Mouse (Mus musculus) adrenal gland, postnatal 36 days (tissue): ENCODE data around the gene H2afy. TPM values are rescaled to one million over a fixed set of nuclear protein-coding genes. Genes with fewer than 3 reads are reported as not detected.
A peak's percentile ranks its signal among the peaks of the same experiment; 100 is the strongest.

Experiments
- DNase-seq, 2 experiments: peaks; one replicate each; pipeline ENCODE4 v3.0.0; 2021; ENCODE audit warnings: mixed read lengths in 1 of 2
- long read RNA-seq, 2 experiments: library from polyadenylated mRNA; stranded (forward); transcript quantifications; one replicate each; pipeline ENCODE4 v2.0.0; 2021; ENCODE audit warnings: borderline sequencing depth in 2 of 2
- total RNA-seq, 2 experiments: library from RNA; stranded (reverse); gene quantifications; 2 replicates each; pipeline ENCODE4 v1.2.3; 2021

H2afy gene
- total RNA-seq = 100 to 1,000 TPM; 119 to 146 TPM
- long read RNA-seq, experiment 1, transcript H2afy-201 (9 exons, 2,046 nt) = minor isoform, 17 of 264 reads
- long read RNA-seq, experiment 1, transcript H2afy-202 (9 exons, 1,933 nt) = major isoform, 74 of 264 reads
- long read RNA-seq, experiment 1, partial matches to known transcripts = 6 of 264 reads
- long read RNA-seq, experiment 1, other reads (novel, unspliced or antisense) = 162 of 264 reads
- long read RNA-seq, experiment 2, transcript H2afy-201 (9 exons, 2,046 nt) = minor isoform, 10 of 64 reads
- long read RNA-seq, experiment 2, transcript H2afy-202 (9 exons, 1,933 nt) = major isoform, 16 of 64 reads
- long read RNA-seq, experiment 2, partial matches to known transcripts = 1 of 64 reads
- long read RNA-seq, experiment 2, other reads (novel, unspliced or antisense) = 35 of 64 reads

GRCm38 (mm10) chr13:56136200-56136599 lies at the start of gene H2afy:
Gene H2afy, minus strand, starts transcription at chr13:56136361.
- no peak for DNase-seq

GRCm38 (mm10) chr13:56183687-56184086 lies 47.5 kb upstream of the H2afy start:
- no peak for DNase-seq

- no peak for DNase-seq
Measured at GRCm38 (mm10) chr13:56181424-56181823, 45.3 kb upstream of the H2afy start.

GRCm38 (mm10) chr13:56178416-56179035 lies 42.4 kb upstream of the H2afy start, which contains the start of gene Tifab:
Gene Tifab, minus strand, starts transcription at chr13:56178885.
- DNase-seq = no peak

GRCm38 (mm10) chr13:56176310-56176709 lies 40.1 kb upstream of the H2afy start:
- DNase-seq = no peak

GRCm38 (mm10) chr13:56175848-56176247 lies 39.7 kb upstream of the H2afy start:
- no peak for DNase-seq

- no peak for DNase-seq
Measured at GRCm38 (mm10) chr13:56172901-56173545, 36.9 kb upstream of the H2afy start.

GRCm38 (mm10) chr13:56172106-56172505 lies 35.9 kb upstream of the H2afy start:
- no peak for DNase-seq

GRCm38 (mm10) chr13:56168403-56168781 lies 32.2 kb upstream of the H2afy start:
- no peak for DNase-seq

GRCm38 (mm10) chr13:56167446-56168402 lies 31.6 kb upstream of the H2afy start:
- DNase-seq = peak in 1 of 2 experiments; percentile 50

- DNase-seq = no peak
Measured at GRCm38 (mm10) chr13:56165561-56165960, 29.4 kb upstream of the H2afy start.

- no peak for DNase-seq
Measured at GRCm38 (mm10) chr13:56164372-56164771, 28.2 kb upstream of the H2afy start.

GRCm38 (mm10) chr13:56163751-56164150 lies 27.6 kb upstream of the H2afy start:
- no peak for DNase-seq

GRCm38 (mm10) chr13:56162859-56163258 lies 26.7 kb upstream of the H2afy start:
- DNase-seq = no peak

- DNase-seq = no peak
Measured at GRCm38 (mm10) chr13:56159614-56160363, 23.6 kb upstream of the H2afy start.

GRCm38 (mm10) chr13:56159016-56159601 lies 22.9 kb upstream of the H2afy start:
- no peak for DNase-seq

- no peak for DNase-seq
Measured at GRCm38 (mm10) chr13:56155671-56156070, 19.5 kb upstream of the H2afy start.

GRCm38 (mm10) chr13:56155048-56155447 lies 18.9 kb upstream of the H2afy start:
- no peak for DNase-seq

- DNase-seq = no peak
Measured at GRCm38 (mm10) chr13:56152773-56153460, 16.8 kb upstream of the H2afy start.
